Comparison of ENCODE assay signal across 8 mouse cellular contexts in genomic region chr4:136928928-136929327, GRCm38 (mm10). TPM values are rescaled to one million over a fixed set of nuclear protein-coding genes. Genes with fewer than 3 reads are reported as not detected.
DNase-seq lines count a peak whose midpoint lies in the region; TF ChIP-seq lines count a peak whose summit lies in the region.
"Had no signal": no experiment of that assay in that cellular context is flagged by ENCODE, and none has a peak within 500 bp of the region (broad histone marks: within the 10 kb centered on the region; RNA-seq: fewer than 3 reads in every experiment).

No protein-coding gene starts in this region.

- no peaks in the 10 kb centered on the region for H3K27me3 ChIP-seq in MEL (ENCODE audit: control insufficient read depth in 1 of 2, insufficient read depth in 2 of 2, low read length in 2 of 2)

- TF ChIP-seq RAD21 in MEL (IDR thresholded peaks at IDR 0.05; ENCODE audit: low read depth, low read length), result peak; percentile 42

- peak; percentile 74 for TF ChIP-seq CTCF in layer of hippocampus, adult 2 months (conservative IDR thresholded peaks at IDR 0.05)
- TF ChIP-seq CTCF in MEL (IDR thresholded peaks at IDR 0.05 in 2 of 3, conservative IDR thresholded peaks at IDR 0.05 in 1 of 3; ENCODE audit: control insufficient read depth in 1 of 3, insufficient read depth in 1 of 3, low read depth in 2 of 3, low read length in 3 of 3, poor library complexity in 1 of 3, severe bottlenecking in 1 of 3), result peak; percentile 57 to 70 (median 67)

- H3K79me2 ChIP-seq in MEL (ENCODE audit: control insufficient read depth, insufficient read depth, low read length, poor library complexity), result no peaks in the 10 kb centered on the region

- H3K36me3 ChIP-seq in MEL (ENCODE audit: control insufficient read depth in 1 of 2, insufficient read depth in 2 of 2, low read length in 2 of 2), result no peaks in the 10 kb centered on the region; a peak in 1 of 4 replicates
- H3K36me3 ChIP-seq: lung, embryonic 15.5 days had no signal

- H3K27ac ChIP-seq in layer of hippocampus, adult 2 months, result no peak overlapping the region
- H3K27ac ChIP-seq in MEL (ENCODE audit: control insufficient read depth, low read depth, low read length), result no peak overlapping the region
- H3K27ac ChIP-seq: lung, embryonic 15.5 days had no signal

- no peak overlapping the region for H3K4me3 ChIP-seq in layer of hippocampus, adult 2 months
- no peak overlapping the region for H3K4me3 ChIP-seq in MEL (ENCODE audit: control insufficient read depth in 1 of 2, insufficient read depth in 1 of 2, low read depth in 2 of 2, low read length in 2 of 2)
- H3K4me3 ChIP-seq: lung, embryonic 15.5 days had no signal

- H3K9me3 ChIP-seq in MEL (replicated peaks; ENCODE audit: insufficient read depth, low read length), result no peaks in the 10 kb centered on the region
- H3K9me3 ChIP-seq: lung, embryonic 15.5 days had no signal

- peaks cover 0 to 14% of the 10 kb centered on the region in 2 experiments; a peak in 2 of 4 replicates for H3K4me1 ChIP-seq in MEL (ENCODE audit: control insufficient read depth in 1 of 2, insufficient read depth in 2 of 2, low read length in 2 of 2)
- H3K4me1 ChIP-seq: lung, embryonic 15.5 days had no signal

- H3K9ac ChIP-seq in MEL (ENCODE audit: control insufficient read depth, low read depth, low read length, poor library complexity, severe bottlenecking), result no peak overlapping the region
- H3K9ac ChIP-seq: lung, embryonic 15.5 days had no signal

- no peak for TF ChIP-seq POLR2A in MEL (IDR thresholded peaks at IDR 0.05; ENCODE audit: control insufficient read depth in 1 of 2, insufficient read depth in 1 of 2, low read depth in 1 of 2, low read length in 2 of 2, poor library complexity in 1 of 2)

- TF ChIP-seq EP300 in MEL (IDR thresholded peaks at IDR 0.05; ENCODE audit: low read depth in 1 of 2, low read length in 2 of 2), result no peak

- DNase-seq in layer of hippocampus, adult 2 months (ENCODE audit: low spot score in 2 of 2), result peak in 1 of 2 experiments; percentile 34
- no peak for DNase-seq in layer of hippocampus, adult 9-11 months
- DNase-seq in MEL (ENCODE audit: low read depth, low spot score), result peak; percentile 82
- DNase-seq in c-Kit-positive CD71-negative TER-119-negative erythroid progenitor cells, embryonic 14.5 days (ENCODE audit: low read depth), result peak; percentile 44
- DNase-seq in kidney, postnatal 36 days, result peak; percentile 37 to 47
- no peak for DNase-seq in layer of hippocampus, postnatal 36 days
- DNase-seq in left cerebral cortex, adult 11 months (ENCODE audit: low spot score), result no peak

TF ChIP-seq in MEL, 35 proteins besides CTCF, POLR2A, EP300 and RAD21:
- peak; percentile 85 for TF ChIP-seq SMC3 (IDR thresholded peaks at IDR 0.05; ENCODE audit: low read depth, low read length)
- TF ChIP-seq USF1 (IDR thresholded peaks at IDR 0.05; ENCODE audit: low read depth, low read length), result no peak
- TF ChIP-seq USF2 (IDR thresholded peaks at IDR 0.05; ENCODE audit: borderline replicate concordance in 1 of 2, insufficient read depth in 1 of 2, low read depth in 1 of 2, low read length in 2 of 2), result no peak
- no peak for TF ChIP-seq MYB (IDR thresholded peaks at IDR 0.05; ENCODE audit: low read depth, low read length)
- peak; percentile 46 for TF ChIP-seq ZC3H11A (IDR thresholded peaks at IDR 0.05; ENCODE audit: low read depth, low read length)
- TF ChIP-seq ELF1 (IDR thresholded peaks at IDR 0.05; ENCODE audit: low read depth, low read length), result no peak
- no peak for TF ChIP-seq GABPA (IDR thresholded peaks at IDR 0.05; ENCODE audit: low read depth, low read length)
- TF ChIP-seq ETS1 (IDR thresholded peaks at IDR 0.05; ENCODE audit: low read depth, low read length), result no peak
- TF ChIP-seq SIN3A (IDR thresholded peaks at IDR 0.05; ENCODE audit: low read length), result no peak
- no peak for TF ChIP-seq RCOR1 (IDR thresholded peaks at IDR 0.05; ENCODE audit: low read depth, low read length)
TF ChIP-seq in MEL: peak in this region for 2.

RNA-seq across cellular contexts. Expression of gene Epha8, which starts 27.7 kb away (rescaled TPM):
- 1 to 10 TPM; 1.4 to 2.7 TPM for total RNA-seq in layer of hippocampus, adult 2 months (2021)
- not detected in 2 replicates for total RNA-seq in MEL (2012; rRNA removed)
- polyA plus RNA-seq in MEL (2012; ENCODE audit: insufficient read depth in 1 of 2, insufficient read length in 2 of 2, low read depth in 1 of 2, low replicate concordance in 2 of 2, missing spikeins in 1 of 2), result under 1 TPM in 1 of 2 experiments, not detected in 1; 0.03 TPM
- 1 to 10 TPM; 2.0 to 2.1 TPM for total RNA-seq in layer of hippocampus, postnatal 36 days (2021)

RNA-seq across cellular contexts. Expression of gene C1qa, which starts 30.3 kb away (rescaled TPM):
- total RNA-seq in layer of hippocampus, adult 2 months (2021), result 10 to 100 TPM; 48.1 to 48.3 TPM
- total RNA-seq in MEL (2012; rRNA removed), result 0.12 TPM in 1 of 2 replicates, not detected in the other
- polyA plus RNA-seq in MEL (2012; ENCODE audit: insufficient read depth in 1 of 2, insufficient read length in 2 of 2, low read depth in 1 of 2, low replicate concordance in 2 of 2, missing spikeins in 1 of 2), result not detected
- 10 to 100 TPM; 48.9 to 50.7 TPM for total RNA-seq in layer of hippocampus, postnatal 36 days (2021)

RNA-seq across cellular contexts. Expression of gene C1qc, which starts 36.1 kb away (rescaled TPM):
- total RNA-seq in layer of hippocampus, adult 2 months (2021), result 10 to 100 TPM; 40.0 to 41.8 TPM
- total RNA-seq in MEL (2012; rRNA removed), result not detected in 2 replicates
- not detected for polyA plus RNA-seq in MEL (2012; ENCODE audit: insufficient read depth in 1 of 2, insufficient read length in 2 of 2, low read depth in 1 of 2, low replicate concordance in 2 of 2, missing spikeins in 1 of 2)
- total RNA-seq in layer of hippocampus, postnatal 36 days (2021), result 10 to 100 TPM; 36.1 to 37.7 TPM

RNA-seq across cellular contexts. Expression of gene C1qb, which starts 42.9 kb away (rescaled TPM):
- 10 to 100 TPM; 51.1 to 52.0 TPM for total RNA-seq in layer of hippocampus, adult 2 months (2021)
- total RNA-seq in MEL (2012; rRNA removed), result not detected in 2 replicates
- polyA plus RNA-seq in MEL (2012; ENCODE audit: insufficient read depth in 1 of 2, insufficient read length in 2 of 2, low read depth in 1 of 2, low replicate concordance in 2 of 2, missing spikeins in 1 of 2), result not detected
- total RNA-seq in layer of hippocampus, postnatal 36 days (2021), result 10 to 100 TPM; 47.8 to 51.2 TPM

Comparison
In these comparisons a context has a peak if more than half of its experiments do, and no peak if none do; other contexts are left out.
1. DNase-seq: peak in MEL (single experiment), c-Kit-positive CD71-negative TER-119-negative erythroid progenitor cells, embryonic 14.5 days (single experiment) and kidney, postnatal 36 days (2 of 2); none in layer of hippocampus, adult 9-11 months (single experiment), layer of hippocampus, postnatal 36 days (0 of 2) and left cerebral cortex, adult 11 months (single experiment).
2. RNA of gene C1qa, which starts 30.3 kb away (total RNA-seq): 48.9 to 50.7 TPM in layer of hippocampus, postnatal 36 days and 48.1 to 48.3 TPM in layer of hippocampus, adult 2 months; 0.12 TPM in MEL; every median in the first group is over 10 times any median in the second.
3. RNA of gene C1qc, which starts 36.1 kb away (total RNA-seq): 40.0 to 41.8 TPM in layer of hippocampus, adult 2 months and 36.1 to 37.7 TPM in layer of hippocampus, postnatal 36 days; not detected in MEL; every median in the first group is over 10 times any median in the second.